25 mouse cellular contexts compared by ENCODE assay signal in the genomic region with DNA sequence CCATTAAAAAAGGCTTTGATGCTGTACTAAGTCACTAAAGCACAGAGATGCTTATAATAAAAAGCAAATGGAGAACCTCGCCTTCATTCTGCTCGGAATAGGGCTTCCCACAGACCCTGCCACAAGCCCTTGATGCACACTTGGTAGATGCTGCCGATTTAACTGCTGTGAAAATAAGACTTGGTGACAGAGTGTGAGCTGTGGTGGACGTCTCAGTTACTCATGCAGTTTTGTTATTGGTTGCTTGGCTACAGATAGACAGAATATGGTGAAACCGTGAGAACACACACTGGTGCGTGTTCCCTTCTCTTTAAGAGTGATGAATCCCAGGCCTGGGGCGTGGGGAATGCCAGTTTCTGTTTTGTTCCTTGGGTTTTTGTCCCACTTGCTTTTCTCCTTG. TPM values are rescaled to one million over a fixed set of nuclear protein-coding genes. Genes with fewer than 3 reads are reported as not detected.
DNase-seq lines count a peak whose midpoint lies in the region; ATAC-seq and TF ChIP-seq lines count a peak whose summit lies in the region.
"Had no signal": no experiment of that assay in that cellular context is flagged by ENCODE, and none has a peak within 500 bp of the region (broad histone marks: within the 10 kb centered on the region; RNA-seq: fewer than 3 reads in every experiment).

No protein-coding gene starts in this region.

- 0 out of 2 replicates have a peak, but pooled peaks have one; percentile 36 for ATAC-seq in forebrain, embryonic 16.5 days
- ATAC-seq in forebrain, embryonic 11.5 days (replicated peaks; ENCODE audit: low FRiP score) = no peak
- ATAC-seq in hindbrain, embryonic 13.5 days (ENCODE audit: low FRiP score) = no peak
- no peak for ATAC-seq in hindbrain, embryonic 11.5 days (ENCODE audit: low FRiP score)
- ATAC-seq in hindbrain, postnatal 0 days = 0 out of 2 replicates have a peak, but pooled peaks have one; percentile 24
- ATAC-seq: CD4-positive, CD25-positive, alpha-beta regulatory T cell, adult 4 months; inflammation-experienced regulatory T-cells, adult 6 months had no signal

- H3K36me3 ChIP-seq in forebrain, embryonic 16.5 days (ENCODE audit: control insufficient read depth, insufficient read depth) = no peaks in the 10 kb centered on the region
- no peaks in the 10 kb centered on the region for H3K36me3 ChIP-seq in forebrain, embryonic 11.5 days (ENCODE audit: control insufficient read depth, insufficient read depth, low read length)
- no peaks in the 10 kb centered on the region for H3K36me3 ChIP-seq in hindbrain, embryonic 13.5 days
- H3K36me3 ChIP-seq in hindbrain, embryonic 11.5 days (ENCODE audit: control insufficient read depth, insufficient read depth, low read length) = no peaks in the 10 kb centered on the region
- H3K36me3 ChIP-seq in hindbrain, postnatal 0 days (ENCODE audit: insufficient read depth, low read length) = no peaks in the 10 kb centered on the region
- H3K36me3 ChIP-seq: embryonic facial prominence, embryonic 15.5 days had no signal

- H3K4me1 ChIP-seq in forebrain, embryonic 16.5 days (replicated peaks; ENCODE audit: control insufficient read depth, insufficient read depth, low read length) = no peaks in the 10 kb centered on the region
- H3K4me1 ChIP-seq in forebrain, embryonic 11.5 days (replicated peaks; ENCODE audit: control insufficient read depth, insufficient read depth, low read length) = no peaks in the 10 kb centered on the region
- 0 out of 2 replicates have a peak, but pooled peaks cover 7% of the 10 kb centered on the region for H3K4me1 ChIP-seq in hindbrain, embryonic 13.5 days (replicated peaks)
- H3K4me1 ChIP-seq in hindbrain, embryonic 11.5 days (replicated peaks; ENCODE audit: control insufficient read depth, insufficient read depth, low read length) = no peaks in the 10 kb centered on the region
- no peaks in the 10 kb centered on the region for H3K4me1 ChIP-seq in hindbrain, postnatal 0 days (ENCODE audit: insufficient read depth, low read length)
- H3K4me1 ChIP-seq: embryonic facial prominence, embryonic 15.5 days had no signal

- H3K27me3 ChIP-seq in forebrain, embryonic 16.5 days (replicated peaks; ENCODE audit: control insufficient read depth, insufficient read depth, low read length) = no peaks in the 10 kb centered on the region
- no peaks in the 10 kb centered on the region for H3K27me3 ChIP-seq in forebrain, embryonic 11.5 days (ENCODE audit: control insufficient read depth, insufficient read depth, low read length)
- peaks cover 2% of the 10 kb centered on the region; the same call in 1 of the 2 replicates for H3K27me3 ChIP-seq in hindbrain, embryonic 13.5 days
- no peaks in the 10 kb centered on the region for H3K27me3 ChIP-seq in hindbrain, embryonic 11.5 days (ENCODE audit: control insufficient read depth, insufficient read depth, low read length)
- H3K27me3 ChIP-seq in hindbrain, postnatal 0 days (ENCODE audit: insufficient read depth, low read length) = no peaks in the 10 kb centered on the region

- H3K9ac ChIP-seq in forebrain, embryonic 16.5 days (replicated peaks; ENCODE audit: low read depth, low read length) = no peak overlapping the region
- H3K9ac ChIP-seq in forebrain, embryonic 11.5 days (ENCODE audit: low read length) = no peak overlapping the region
- H3K9ac ChIP-seq in hindbrain, embryonic 13.5 days = no peak overlapping the region
- H3K9ac ChIP-seq in hindbrain, embryonic 11.5 days (ENCODE audit: low read depth, low read length) = no peak overlapping the region
- no peak overlapping the region for H3K9ac ChIP-seq in hindbrain, postnatal 0 days (replicated peaks; ENCODE audit: low read length)
- H3K9ac ChIP-seq: embryonic facial prominence, embryonic 15.5 days had no signal

- no peak for TF ChIP-seq CTCF in hindbrain, postnatal 0 days (IDR thresholded peaks at IDR 0.05; ENCODE audit: low read depth)

- H3K9me3 ChIP-seq in forebrain, embryonic 16.5 days (ENCODE audit: control insufficient read depth, low read length) = no peaks in the 10 kb centered on the region
- no peaks in the 10 kb centered on the region for H3K9me3 ChIP-seq in forebrain, embryonic 11.5 days (ENCODE audit: control insufficient read depth, low read length)
- no peaks in the 10 kb centered on the region for H3K9me3 ChIP-seq in hindbrain, embryonic 13.5 days
- no peaks in the 10 kb centered on the region for H3K9me3 ChIP-seq in hindbrain, embryonic 11.5 days (ENCODE audit: control insufficient read depth, low read length)
- H3K9me3 ChIP-seq in hindbrain, postnatal 0 days (ENCODE audit: low read length) = no peaks in the 10 kb centered on the region
- H3K9me3 ChIP-seq: embryonic facial prominence, embryonic 15.5 days; forebrain, embryonic 10.5 days had no signal

- no peak for DNase-seq in forebrain, embryonic 11.5 days (ENCODE audit: low spot score)
- no peak for DNase-seq in hindbrain, embryonic 11.5 days (ENCODE audit: low spot score)
- DNase-seq in brain, adult 2 months (ENCODE audit: low read depth, low spot score) = peak; percentile 27
- DNase-seq in hindbrain, postnatal 0 days (ENCODE audit: low spot score) = no peak
- no peak for DNase-seq in thymus, adult 18-20 months
- DNase-seq: adrenal gland, adult 8-10 months; adrenal gland, postnatal 36 days; B cell, adult 2 months; cerebellum, adult 11 months; cerebellum, adult 8-10 months; cerebellum, postnatal 14 days; embryo, embryonic 11 days; gastrocnemius, postnatal 10 days; heart, adult 18-20 months; heart, postnatal 10 days; heart, postnatal 4 days; kidney, adult 11 months had no signal

- H3K27ac ChIP-seq in forebrain, embryonic 16.5 days (ENCODE audit: low read length) = no peak overlapping the region
- no peak overlapping the region for H3K27ac ChIP-seq in forebrain, embryonic 11.5 days (ENCODE audit: low read depth, low read length)
- H3K27ac ChIP-seq in hindbrain, embryonic 13.5 days = 0 out of 2 replicates have a peak overlapping the region, but pooled peaks have one; percentile 0
- H3K27ac ChIP-seq in hindbrain, embryonic 11.5 days (ENCODE audit: low read depth, low read length) = no peak overlapping the region
- no peak overlapping the region for H3K27ac ChIP-seq in hindbrain, postnatal 0 days
- H3K27ac ChIP-seq: embryonic facial prominence, embryonic 15.5 days; forebrain, embryonic 10.5 days; heart, embryonic 10.5 days had no signal

- no peak overlapping the region for H3K4me3 ChIP-seq in forebrain, embryonic 16.5 days (replicated peaks; ENCODE audit: low read length)
- H3K4me3 ChIP-seq in forebrain, embryonic 11.5 days (ENCODE audit: low read depth, low read length) = no peak overlapping the region
- H3K4me3 ChIP-seq in hindbrain, embryonic 13.5 days = no peak overlapping the region
- no peak overlapping the region for H3K4me3 ChIP-seq in hindbrain, embryonic 11.5 days (ENCODE audit: low read depth, low read length)
- no peak overlapping the region for H3K4me3 ChIP-seq in hindbrain, postnatal 0 days (ENCODE audit: low read length)
- H3K4me3 ChIP-seq: embryonic facial prominence, embryonic 15.5 days; erythroblast, embryonic 14.5 days; forebrain, embryonic 10.5 days; heart, embryonic 10.5 days had no signal

- H3K4me2 ChIP-seq in forebrain, embryonic 16.5 days (ENCODE audit: low read length) = no peak overlapping the region
- no peak overlapping the region for H3K4me2 ChIP-seq in forebrain, embryonic 11.5 days (ENCODE audit: low read depth, low read length, severe bottlenecking)
- H3K4me2 ChIP-seq in hindbrain, embryonic 13.5 days = no peak overlapping the region
- H3K4me2 ChIP-seq in hindbrain, embryonic 11.5 days (replicated peaks; ENCODE audit: low read depth, low read length) = no peak overlapping the region
- H3K4me2 ChIP-seq in hindbrain, postnatal 0 days (ENCODE audit: low read depth, low read length) = no peak overlapping the region
- H3K4me2 ChIP-seq: embryonic facial prominence, embryonic 15.5 days had no signal

- 33% methylated on average over 7 of the region's 7 CpGs for WGBS in forebrain, embryonic 16.5 days
- 71% methylated on average over 7 of the region's 7 CpGs for WGBS in forebrain, embryonic 11.5 days
- WGBS in hindbrain, embryonic 13.5 days = 66% methylated on average over 7 of the region's 7 CpGs
- WGBS in hindbrain, embryonic 11.5 days = 76% methylated on average over 7 of the region's 7 CpGs
- 47% methylated on average over 7 of the region's 7 CpGs for WGBS in hindbrain, postnatal 0 days

RNA-seq across cellular contexts. Expression of a gene that starts 43.3 kb away (rescaled TPM):
- 139 and 147 TPM in 2 replicates for polyA plus RNA-seq in forebrain, embryonic 16.5 days (2015; fragmentation: Nextera tagmentation; extraction: Ambion mirVana)
- polyA plus RNA-seq in forebrain, embryonic 11.5 days (2014; fragmentation: Nextera tagmentation; extraction: Ambion mirVana) = 185 and 196 TPM in 2 replicates
- 127 and 138 TPM in 2 replicates for polyA plus RNA-seq in hindbrain, embryonic 13.5 days (2015; fragmentation: Nextera tagmentation; extraction: Ambion mirVana)
- 177 and 181 TPM in 2 replicates for polyA plus RNA-seq in hindbrain, embryonic 11.5 days (2014; fragmentation: Nextera tagmentation; extraction: Ambion mirVana)
- total RNA-seq in hindbrain, postnatal 0 days (2014; rRNA removed) = 83.4 and 94.5 TPM in 2 replicates
- 94.4 and 96.2 TPM in 2 replicates for polyA plus RNA-seq in hindbrain, postnatal 0 days (2015; fragmentation: Nextera tagmentation; extraction: Ambion mirVana)

Comparison
In these comparisons a context has a peak if more than half of its experiments do, and no peak if none do; other contexts are left out.
1. ATAC-seq: peak in forebrain, embryonic 16.5 days (single experiment) and hindbrain, postnatal 0 days (single experiment); none in forebrain, embryonic 11.5 days (single experiment), hindbrain, embryonic 13.5 days (single experiment) and hindbrain, embryonic 11.5 days (single experiment).